Mouse (Mus musculus) midbrain, embryonic 16.5 days (tissue): ENCODE results near the gene Lrr1. TPM values are rescaled to one million over a fixed set of nuclear protein-coding genes. Genes with fewer than 3 reads are reported as not detected.

Experiments
- ATAC-seq: fragments of 200-750 bp; cut with Nextera tagmentation; 2 replicates; pipeline ENCODE4 v1.8.0; 2017; ENCODE audit warnings: moderate TSS enrichment
- H3K27ac ChIP-seq: fragments of 300-500 bp; sonication (generic); 2 replicates; pipeline ENCODE4 v1.5.1; 2014; ENCODE audit warnings: mild to moderate bottlenecking, low read length, mixed read lengths
- H3K27me3 ChIP-seq: fragments of 300-500 bp; sonication (generic); 2 replicates; pipeline ENCODE4 v1.6.1; 2014; ENCODE audit warnings: low read depth, low read length, mixed read lengths; ENCODE audit not compliant: control insufficient read depth, insufficient read depth
- H3K36me3 ChIP-seq: fragments of 300-500 bp; sonication (generic); 2 replicates; pipeline ENCODE4 v1.6.1; 2014; ENCODE audit warnings: mild to moderate bottlenecking, low read length, moderate library complexity, mixed read lengths; ENCODE audit not compliant: control insufficient read depth, insufficient read depth
- H3K4me1 ChIP-seq: fragments of 300-500 bp; sonication (generic); 2 replicates; pipeline ENCODE4 v1.6.1; 2014; ENCODE audit warnings: mild to moderate bottlenecking, low read length, mixed read lengths; ENCODE audit not compliant: control insufficient read depth, insufficient read depth
- H3K4me2 ChIP-seq: fragments of 300-500 bp; sonication (generic); 2 replicates; pipeline ENCODE4 v1.6.1; 2014; ENCODE audit warnings: mild to moderate bottlenecking, low read length, mixed read lengths
- H3K4me3 ChIP-seq: fragments of 300-500 bp; sonication (generic); 2 replicates; pipeline ENCODE4 v1.5.1; 2014; ENCODE audit warnings: low read depth, mild to moderate bottlenecking, low read length, moderate library complexity, mixed read lengths
- H3K9ac ChIP-seq: fragments of 300-500 bp; sonication (generic); 2 replicates; pipeline ENCODE4 v1.6.1; 2014; ENCODE audit warnings: low read depth, low read length, mixed read lengths
- H3K9me3 ChIP-seq: fragments of 300-500 bp; sonication (generic); replicated peaks from 2 replicates; pipeline ENCODE4 v1.6.1; 2014; ENCODE audit warnings: mild to moderate bottlenecking, low read length, mixed read lengths; ENCODE audit not compliant: control insufficient read depth, poor library complexity, severe bottlenecking
- WGBS: fragments of 180-500 bp; shearing (Covaris S2); extraction: QIAGEN DNeasy Blood & Tissue Kit; methylation state at CpG from one replicate; pipeline ENCODE4 v1.1.7; 2014; 5-methylcytosine and 5-hydroxymethylcytosine counted together
- polyA plus RNA-seq: library from polyadenylated mRNA; unstranded; fragments of >200 nt; fragmentation: Nextera tagmentation; extraction: Ambion mirVana; gene quantifications from 2 replicates; pipeline ENCODE4 v1.2.1, GENCODE M21; 2015

Gene Lrr1
- polyA plus RNA-seq, 1 experiment from 2014 or later: 3.1 TPM

DNA sequence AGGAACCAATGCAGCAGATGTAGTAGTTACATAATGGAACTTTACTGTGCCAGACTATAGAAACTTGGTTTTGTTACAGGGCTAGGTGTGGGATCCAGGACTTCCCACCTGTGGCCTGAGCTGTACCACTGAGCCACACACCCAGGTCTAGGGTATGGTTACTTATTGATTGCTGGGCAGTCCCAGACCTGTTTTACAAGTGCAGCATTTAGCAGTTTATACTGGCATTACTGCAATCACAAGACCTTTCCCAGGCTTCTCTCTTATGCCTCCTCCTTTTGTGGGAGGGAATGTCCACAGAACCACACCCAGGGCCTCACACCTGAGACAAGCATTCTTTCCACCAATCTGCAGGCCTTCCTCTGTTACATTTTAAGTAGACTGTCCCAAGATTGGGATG is 30.4 kb downstream of the Lrr1 start:
- Histone ChIP-seq H3K36me3 (no peaks in the 10 kb centered on the region; the same call in 1 of the 2 replicates), H3K9ac (0 out of 2 replicates have a peak overlapping the region, but pooled peaks have one; percentile 0), H3K27me3 (no peaks in the 10 kb centered on the region), H3K9me3 (no peaks in the 10 kb centered on the region), H3K4me1 (peaks cover 29% of the 10 kb centered on the region), H3K4me3 (no peak overlapping the region), H3K27ac (no peak overlapping the region), H3K4me2 (peak overlapping the region; percentile 75; the same call in 1 of the 2 replicates)
- no peak for ATAC-seq

GRCm38 (mm10) chr12:69204052-69204833 is 35.6 kb downstream of the Lrr1 start, which contains the start of gene Gm49384:
TSS of gene Gm49384 (minus strand) at chr12:69204267.
- Histone ChIP-seq H3K4me2 (no peak within 1 kb of the TSS), H3K36me3 (no peaks in the 10 kb centered on the region; the same call in 1 of the 2 replicates), H3K9me3 (no peaks in the 10 kb centered on the region), H3K27ac (no peak within 1 kb of the TSS), H3K9ac (no peak within 1 kb of the TSS), H3K4me3 (no peak within 1 kb of the TSS), H3K4me1 (peaks cover 7% of the 10 kb centered on the region; the same call in 1 of the 2 replicates), H3K27me3 (no peaks in the 10 kb centered on the region)
- peak; percentile 40 for ATAC-seq
- WGBS: 64% methylated on average over 16 of the region's 16 CpGs

- ATAC-seq: no peak
- whole genome bisulfite sequencing: 97% methylated on average over 8 of the region's 8 CpGs
- Histone ChIP-seq H3K27ac (no peak overlapping the region), H3K4me3 (no peak overlapping the region), H3K27me3 (no peaks in the 10 kb centered on the region), H3K9me3 (no peaks in the 10 kb centered on the region), H3K4me2 (no peak overlapping the region), H3K36me3 (no peaks in the 10 kb centered on the region), H3K4me1 (no peaks in the 10 kb centered on the region), H3K9ac (no peak overlapping the region)
Measured at GRCm38 (mm10) chr12:69207396-69207795, 38.8 kb downstream of the Lrr1 start.

DNA sequence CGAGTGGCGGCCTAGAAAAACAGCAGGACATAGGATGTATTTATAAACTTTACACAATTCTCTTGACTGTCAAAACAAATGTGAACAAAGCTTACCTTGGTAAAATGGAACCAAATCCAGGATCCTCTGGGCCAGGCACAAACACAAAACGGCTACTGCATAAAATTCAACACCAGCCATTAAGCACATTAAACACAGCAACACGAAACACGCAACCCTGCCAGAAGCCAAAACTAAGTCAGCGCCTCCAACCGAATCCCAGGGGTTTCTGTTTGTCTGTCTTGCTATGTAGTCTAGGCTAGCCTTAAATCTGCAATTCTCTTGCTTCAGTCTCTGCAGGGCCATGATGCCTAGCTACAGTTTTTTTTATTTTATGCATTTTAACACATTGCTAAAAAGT is 39.3 kb downstream of the Lrr1 start:
- WGBS: 91% methylated on average over 7 of the region's 7 CpGs
- no peak overlapping the region for H3K4me3 ChIP-seq
- ATAC-seq: no peak
- H3K36me3 ChIP-seq: no peaks in the 10 kb centered on the region
- H3K27ac ChIP-seq: no peak overlapping the region
- H3K4me1 ChIP-seq: no peaks in the 10 kb centered on the region
- H3K4me2 ChIP-seq: no peak overlapping the region
- no peaks in the 10 kb centered on the region for H3K27me3 ChIP-seq
- H3K9me3 ChIP-seq: no peaks in the 10 kb centered on the region
- H3K9ac ChIP-seq: no peak overlapping the region

DNA sequence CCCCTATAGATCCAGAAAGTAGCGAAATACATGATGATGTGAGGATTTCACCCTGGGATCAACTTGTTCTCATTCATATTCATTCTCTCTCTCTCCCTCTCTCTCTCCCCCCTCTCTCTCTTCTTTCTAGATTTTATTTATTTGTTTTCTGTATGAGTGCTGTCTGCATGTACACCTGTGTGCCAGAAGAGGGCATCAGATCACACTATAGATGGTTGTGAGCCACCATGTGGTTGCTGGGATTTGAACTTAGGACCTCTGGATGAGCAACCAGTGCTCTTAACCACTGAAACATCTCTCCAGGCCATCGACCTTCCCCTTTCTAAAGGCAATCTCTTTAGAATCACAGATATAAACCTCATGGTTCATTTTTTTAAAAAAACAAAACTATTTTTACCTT is 39.9 kb downstream of the Lrr1 start:
- no peak overlapping the region for H3K27ac ChIP-seq
- no peak for ATAC-seq
- no peak overlapping the region for H3K4me2 ChIP-seq
- WGBS: 85% methylated on average over 2 of the region's 2 CpGs
- no peaks in the 10 kb centered on the region for H3K27me3 ChIP-seq
- no peaks in the 10 kb centered on the region for H3K9me3 ChIP-seq
- no peaks in the 10 kb centered on the region for H3K4me1 ChIP-seq
- no peaks in the 10 kb centered on the region for H3K36me3 ChIP-seq
- H3K4me3 ChIP-seq: no peak overlapping the region
- no peak overlapping the region for H3K9ac ChIP-seq

- 86% methylated on average over 18 of the region's 18 CpGs for WGBS
- Histone ChIP-seq H3K4me1 (no peaks in the 10 kb centered on the region), H3K27ac (no peak overlapping the region), H3K36me3 (no peaks in the 10 kb centered on the region), H3K9me3 (no peaks in the 10 kb centered on the region), H3K9ac (no peak overlapping the region), H3K4me3 (no peak overlapping the region), H3K4me2 (no peak overlapping the region), H3K27me3 (no peaks in the 10 kb centered on the region)
- no peak for ATAC-seq
Measured at GRCm38 (mm10) chr12:69210056-69210979, 41.7 kb downstream of the Lrr1 start.

- no peaks in the 10 kb centered on the region for H3K9me3 ChIP-seq
- 85% methylated on average over 5 of the region's 5 CpGs for WGBS
- no peaks in the 10 kb centered on the region for H3K27me3 ChIP-seq
- no peaks in the 10 kb centered on the region for H3K36me3 ChIP-seq
- H3K27ac ChIP-seq: no peak overlapping the region
- no peak overlapping the region for H3K9ac ChIP-seq
- H3K4me1 ChIP-seq: no peaks in the 10 kb centered on the region
- H3K4me2 ChIP-seq: no peak overlapping the region
- ATAC-seq: no peak
- no peak overlapping the region for H3K4me3 ChIP-seq
Measured at GRCm38 (mm10) chr12:69211057-69211456, 42.4 kb downstream of the Lrr1 start.

- Histone ChIP-seq H3K9ac (no peak overlapping the region), H3K27ac (no peak overlapping the region), H3K4me1 (no peaks in the 10 kb centered on the region), H3K36me3 (no peaks in the 10 kb centered on the region), H3K4me2 (no peak overlapping the region), H3K9me3 (no peaks in the 10 kb centered on the region), H3K27me3 (no peaks in the 10 kb centered on the region), H3K4me3 (no peak overlapping the region)
- no peak for ATAC-seq
- 95% methylated on average over 13 of the region's 13 CpGs for WGBS
Measured at GRCm38 (mm10) chr12:69213186-69213777, 44.7 kb downstream of the Lrr1 start.
